Comparison of ENCODE assay signal across 16 mouse cellular contexts in genomic region chr7:129908826-129909225, GRCm38 (mm10).
"Had no signal": no experiment of that assay in that cellular context is flagged by ENCODE, and none has a peak within 500 bp of the region (broad histone marks: within the 10 kb centered on the region; RNA-seq: fewer than 3 reads in every experiment).

No protein-coding gene starts in this region.

- H3K27ac ChIP-seq: neural tube, embryonic 12.5 days; neural tube, embryonic 13.5 days; neural tube, embryonic 15.5 days; stomach, embryonic 15.5 days had no signal

- H3K4me3 ChIP-seq: neural tube, embryonic 12.5 days; neural tube, embryonic 13.5 days; neural tube, embryonic 15.5 days; stomach, embryonic 15.5 days had no signal

- DNase-seq: retina, postnatal 1 day; right cerebral cortex, adult 18-20 months; right cerebral cortex, postnatal 14 days; right cerebral cortex, postnatal 25 days; right cerebral cortex, postnatal 4 days; spleen, adult 18-20 months; thymus, adult 18-20 months; thymus, adult 2 months; thymus, postnatal 14 days; thymus, postnatal 25 days; thymus, postnatal 36 days; thymus, postnatal 4 days had no signal

- H3K4me2 ChIP-seq: neural tube, embryonic 12.5 days; neural tube, embryonic 13.5 days; neural tube, embryonic 15.5 days; stomach, embryonic 15.5 days had no signal

- H3K4me1 ChIP-seq: neural tube, embryonic 12.5 days; neural tube, embryonic 13.5 days; neural tube, embryonic 15.5 days; stomach, embryonic 15.5 days had no signal

- H3K9me3 ChIP-seq: neural tube, embryonic 12.5 days; neural tube, embryonic 13.5 days; neural tube, embryonic 15.5 days; stomach, embryonic 15.5 days had no signal

- H3K27me3 ChIP-seq: neural tube, embryonic 12.5 days; neural tube, embryonic 13.5 days; neural tube, embryonic 15.5 days; stomach, embryonic 15.5 days had no signal

- H3K9ac ChIP-seq: neural tube, embryonic 12.5 days; neural tube, embryonic 13.5 days; neural tube, embryonic 15.5 days; stomach, embryonic 15.5 days had no signal

- H3K36me3 ChIP-seq: neural tube, embryonic 12.5 days; neural tube, embryonic 13.5 days; neural tube, embryonic 15.5 days; stomach, embryonic 15.5 days had no signal
